Mouse (Mus musculus) MEL (cell line): ENCODE measurements at regions not wholly inside any gene's neighbourhood (a gene's known extent, or its start where the extent isn't known, plus 50 kb on each side); places are given as distances from the start of the nearest gene placed in this dataset.

Experiments
- CTCF ChIP-seq, 3 experiments: IDR thresholded peaks in 2 of 3; conservative IDR thresholded peaks in 1 of 3; 2 replicates each; pipeline ENCODE4 v1.5.1; 2011 to 2012; ENCODE audit warnings: low read length in 3 of 3, low read depth in 2 of 3, mild to moderate bottlenecking in 2 of 3, improper control_type of control experiment in 1 of 3, inconsistent platforms in 1 of 3, mixed read lengths in 1 of 3, moderate library complexity in 1 of 3; ENCODE audit not compliant: control insufficient read depth in 1 of 3, insufficient read depth in 1 of 3, poor library complexity in 1 of 3, severe bottlenecking in 1 of 3
- HCFC1 ChIP-seq: IDR thresholded peaks from 2 replicates; pipeline ENCODE4 v1.6.1; 2012; ENCODE audit warnings: low read depth, mild to moderate bottlenecking, inconsistent platforms, low read length, improper control_type of control experiment, moderate library complexity
- JUND ChIP-seq: IDR thresholded peaks from 2 replicates; pipeline ENCODE4 v1.6.1; 2011; ENCODE audit warnings: low read depth, mild to moderate bottlenecking, improper control_type of control experiment, low read length
- MAFK ChIP-seq: IDR thresholded peaks from 2 replicates; pipeline ENCODE4 v1.6.1; 2011; ENCODE audit warnings: low read depth, mild to moderate bottlenecking, low read length, improper control_type of control experiment, borderline replicate concordance
- POLR2A ChIP-seq, 2 experiments: IDR thresholded peaks; 2 replicates each; pipeline ENCODE4 v1.6.1; 2011 to 2012; ENCODE audit warnings: low read length in 2 of 2, mild to moderate bottlenecking in 2 of 2, control low read depth in 1 of 2, improper control_type of control experiment in 1 of 2, low read depth in 1 of 2, moderate library complexity in 1 of 2; ENCODE audit not compliant: control insufficient read depth in 1 of 2, insufficient read depth in 1 of 2, poor library complexity in 1 of 2
- RCOR1 ChIP-seq: IDR thresholded peaks from 2 replicates; pipeline ENCODE4 v1.6.1; 2012; ENCODE audit warnings: low read depth, mild to moderate bottlenecking, inconsistent platforms, low read length, improper control_type of control experiment
- SIN3A ChIP-seq: IDR thresholded peaks from 2 replicates; pipeline ENCODE4 v1.6.1; 2012; ENCODE audit warnings: low read length, improper control_type of control experiment, inconsistent platforms
- UBTF ChIP-seq: IDR thresholded peaks from 2 replicates; pipeline ENCODE4 v1.6.1; 2012; ENCODE audit warnings: low read depth, mild to moderate bottlenecking, inconsistent platforms, low read length, improper control_type of control experiment, moderate library complexity, borderline replicate concordance; ENCODE audit not compliant: insufficient read depth
- ZC3H11A ChIP-seq: IDR thresholded peaks from 2 replicates; pipeline ENCODE4 v1.6.1; 2012; ENCODE audit warnings: low read depth, mild to moderate bottlenecking, inconsistent platforms, low read length, improper control_type of control experiment
- ZNF384 ChIP-seq: IDR thresholded peaks from 2 replicates; pipeline ENCODE4 v1.6.1; 2012; ENCODE audit warnings: low read depth, mild to moderate bottlenecking, inconsistent platforms, low read length, improper control_type of control experiment

GRCm38 (mm10) chr10:17294440-17294839 lies 428.6 kb upstream of the Cited2 start:
- TF ChIP-seq JUND (no peak), POLR2A (IDR thresholded peaks at IDR 0.05; ENCODE audit: control insufficient read depth in 1 of 2, insufficient read depth in 1 of 2, low read depth in 1 of 2, low read length in 2 of 2, poor library complexity in 1 of 2) (no peak), RCOR1 (no peak), CTCF (IDR thresholded peaks at IDR 0.05 in 2 of 3, conservative IDR thresholded peaks at IDR 0.05 in 1 of 3; ENCODE audit: control insufficient read depth in 1 of 3, insufficient read depth in 1 of 3, low read depth in 2 of 3, low read length in 3 of 3, poor library complexity in 1 of 3, severe bottlenecking in 1 of 3) (no peak), SIN3A (no peak), ZNF384 (no peak), UBTF (no peak), ZC3H11A (no peak), MAFK (no peak), HCFC1 (no peak)
